Mouse (Mus musculus) left cerebral cortex, postnatal 4 days (tissue): Measurements from ENCODE around the gene Sp7. TPM values are rescaled to one million over a fixed set of nuclear protein-coding genes. Genes with fewer than 3 reads are reported as not detected.

ENCODE experiments used
- total RNA-seq, 2 experiments: library from RNA; stranded (reverse); gene quantifications; 2 replicates each; pipeline ENCODE4 v1.2.3; 2021

Gene Sp7
- total RNA-seq, 2 experiments from 2014 or later = 0.24 to 0.56 TPM

Other genes with a start within 250 kb of the Sp7 start
- 100 to 1,000 TPM; 115 to 118 TPM for gene Spryd3, start 230.9 kb downstream of the Sp7 start, total RNA-seq
- gene Igfbp6, start 222.8 kb downstream of the Sp7 start, total RNA-seq = 1 to 10 TPM; 1.6 to 2.0 TPM
- gene Soat2, start 216.7 kb downstream of the Sp7 start, total RNA-seq = not detected
- 10 to 100 TPM; 70.3 to 70.6 TPM for gene Zfp740, start 163.9 kb downstream of the Sp7 start, total RNA-seq
- gene Csad, start 162.5 kb downstream of the Sp7 start, total RNA-seq = 10 to 100 TPM; 27.8 TPM
- gene Itgb7, start 135.2 kb downstream of the Sp7 start, total RNA-seq = 1 to 10 TPM in 1 of 2 experiments, under 1 TPM in 1; 0.74 to 1.1 TPM
- gene Rarg, start 109.7 kb downstream of the Sp7 start, total RNA-seq = 10 to 100 TPM; 15.9 to 16.9 TPM
- not detected for gene Gm9918, start 96.6 kb downstream of the Sp7 start, total RNA-seq
- gene Mfsd5, start 87.7 kb downstream of the Sp7 start, total RNA-seq = 10 to 100 TPM; 31.4 to 33.7 TPM
- 1 to 10 TPM; 8.5 to 9.9 TPM for gene Espl1, start 70.9 kb downstream of the Sp7 start, total RNA-seq
- 100 to 1,000 TPM; 390 to 395 TPM for gene Pfdn5, start 41.1 kb downstream of the Sp7 start, total RNA-seq
- 10 to 100 TPM; 60.2 to 65.9 TPM for gene Myg1, start 35.5 kb downstream of the Sp7 start, total RNA-seq
- gene Aaas, start 16.4 kb downstream of the Sp7 start, total RNA-seq = 10 to 100 TPM; 28.7 to 29.2 TPM
- gene Sp1, start 39.0 kb upstream of the Sp7 start, total RNA-seq = 10 to 100 TPM; 30.5 to 35.0 TPM
- gene Amhr2, start 78.2 kb upstream of the Sp7 start, total RNA-seq = 1 to 10 TPM in 1 of 2 experiments, under 1 TPM in 1; 0.93 to 1.4 TPM
- 10 to 100 TPM; 18.6 to 20.0 TPM for gene Prr13, start 91.8 kb upstream of the Sp7 start, total RNA-seq
- 100 to 1,000 TPM; 546 to 548 TPM for gene Pcbp2, start 103.4 kb upstream of the Sp7 start, total RNA-seq
- not detected for gene Gm10337, start 136.5 kb upstream of the Sp7 start, total RNA-seq
- 10 to 100 TPM; 90.1 to 93.0 TPM for gene Map3k12, start 149.9 kb upstream of the Sp7 start, total RNA-seq
- gene Tarbp2, start 151.0 kb upstream of the Sp7 start, total RNA-seq = 10 to 100 TPM; 71.4 to 72.0 TPM
- 1 to 10 TPM; 3.9 to 5.0 TPM for gene Npff, start 157.8 kb upstream of the Sp7 start, total RNA-seq